Mouse (Mus musculus) adipocyte (in vitro differentiated cells): ENCODE measurements around the gene Gpr50.

Experiments used
- DNase-seq: peaks from one replicate; pipeline ENCODE4 v3.0.0-alpha.2; 2016; ENCODE audit warnings: low spot score

Gene Gpr50

GRCm38 (mm10) chrX:71663374-71663773 lies at the start of gene Gpr50:
TSS of gene Gpr50 (plus strand) at chrX:71663667.
- DNase-seq, result no peak

DNA sequence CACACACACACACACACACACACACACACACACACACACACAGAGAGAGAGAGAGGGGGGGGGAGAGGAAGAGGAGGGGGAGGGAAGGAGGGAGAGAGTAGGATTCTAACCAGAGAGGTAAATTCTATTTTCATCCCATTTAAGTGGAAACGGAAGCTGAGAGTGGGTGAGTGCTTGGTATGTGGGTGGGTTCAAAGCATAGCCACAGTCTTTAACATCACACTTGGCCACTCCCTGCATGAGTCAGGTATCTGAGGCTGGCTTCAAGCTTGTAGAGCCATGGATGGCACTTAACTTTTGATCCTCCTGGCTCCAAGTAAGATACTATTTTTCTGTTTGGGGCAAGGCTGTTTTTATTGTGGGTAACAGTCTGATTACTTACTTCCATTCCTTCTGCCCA lies 41.2 kb upstream of the Gpr50 start:
- DNase-seq, result no peak

DNA sequence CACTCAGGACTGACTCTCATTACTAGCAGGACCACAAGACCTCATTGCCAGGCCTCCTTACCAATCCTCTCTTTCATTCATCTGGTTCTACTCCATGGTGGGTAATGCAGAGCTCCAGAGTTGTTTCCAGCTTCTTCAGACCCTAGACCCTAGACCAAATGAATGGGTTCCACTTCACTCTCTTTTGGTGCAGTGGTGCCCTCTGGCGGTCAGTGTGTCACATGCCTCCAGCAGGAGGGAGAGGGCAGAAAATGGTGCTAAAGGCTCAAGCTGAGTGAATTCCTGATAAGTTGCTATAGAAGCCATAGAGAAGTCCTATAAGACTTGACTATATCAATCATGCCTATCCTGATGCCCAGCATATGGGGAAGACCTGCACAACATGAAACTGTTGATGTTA lies 39.6 kb upstream of the Gpr50 start:
- DNase-seq, result peak; percentile 38

DNA sequence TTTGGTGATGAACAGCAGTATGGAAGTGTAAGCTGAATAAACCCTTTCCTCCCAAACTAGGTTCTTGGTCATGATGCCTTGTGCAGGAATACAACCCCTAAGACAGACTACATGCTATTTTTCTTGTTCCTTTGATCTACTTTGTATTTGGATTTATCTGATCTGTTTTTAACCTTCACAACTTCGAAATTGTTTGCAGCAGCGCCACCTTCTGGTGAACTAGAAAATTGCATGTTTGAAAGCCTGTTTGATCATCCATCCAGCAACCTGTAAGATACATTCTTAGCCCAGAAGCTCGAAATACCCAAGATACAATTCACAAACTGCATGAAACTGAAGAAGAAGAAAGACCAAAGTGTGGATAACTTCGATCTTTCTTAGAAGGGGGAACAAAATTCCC lies 35.2 kb upstream of the Gpr50 start:
- peak; percentile 65 for DNase-seq

DNA sequence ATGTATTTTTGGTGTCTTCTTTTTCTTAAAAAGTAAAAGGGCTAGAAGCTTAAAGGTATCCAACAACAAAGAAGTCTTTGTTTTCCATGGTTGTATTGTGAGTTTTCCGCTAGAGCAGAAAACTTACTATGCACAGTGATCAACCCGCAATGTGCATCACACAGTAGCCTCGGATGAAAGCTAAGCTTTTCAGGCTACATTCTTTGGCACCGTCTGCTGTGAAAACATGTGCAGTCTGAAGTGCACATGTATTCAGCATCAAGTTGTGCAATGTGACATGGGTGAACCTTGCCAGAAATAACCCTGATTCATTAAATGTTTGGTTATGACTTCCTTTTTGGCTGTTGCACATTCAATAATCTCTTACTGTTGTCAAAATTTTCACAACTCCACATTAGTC lies 32.8 kb upstream of the Gpr50 start:
- no peak for DNase-seq

DNA sequence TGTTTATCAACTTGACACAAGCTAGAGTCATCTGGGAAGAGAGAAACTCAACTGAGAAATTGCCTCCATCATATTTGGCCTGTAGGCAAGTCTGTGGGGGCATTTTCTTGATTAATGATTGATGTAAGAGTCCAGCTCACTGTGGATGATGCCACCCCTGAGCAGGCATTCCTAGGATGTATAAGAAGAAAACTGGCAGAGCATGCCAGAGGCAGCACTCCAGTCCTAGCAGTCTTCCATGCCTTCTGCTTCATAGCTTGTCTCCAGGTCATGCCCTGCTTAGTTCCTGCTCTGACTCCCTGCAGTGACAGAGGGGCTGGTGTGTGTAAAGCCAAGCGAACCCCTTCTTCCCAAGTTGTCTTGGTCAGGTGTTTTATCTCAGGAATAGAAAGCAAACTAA lies 32.3 kb upstream of the Gpr50 start:
- DNase-seq, result no peak

GRCm38 (mm10) chrX:71647958-71648357 lies 15.5 kb upstream of the Gpr50 start:
- peak; percentile 77 for DNase-seq

- no peak for DNase-seq
Measured at GRCm38 (mm10) chrX:71648434-71648833, 15.0 kb upstream of the Gpr50 start.

- peak; percentile 92 for DNase-seq
Measured at GRCm38 (mm10) chrX:71648848-71649454, 14.5 kb upstream of the Gpr50 start.

GRCm38 (mm10) chrX:71649993-71650392 lies 13.5 kb upstream of the Gpr50 start:
- DNase-seq, result peak; percentile 7

GRCm38 (mm10) chrX:71661794-71662193 lies 1.7 kb upstream of the Gpr50 start:
- no peak for DNase-seq

DNA sequence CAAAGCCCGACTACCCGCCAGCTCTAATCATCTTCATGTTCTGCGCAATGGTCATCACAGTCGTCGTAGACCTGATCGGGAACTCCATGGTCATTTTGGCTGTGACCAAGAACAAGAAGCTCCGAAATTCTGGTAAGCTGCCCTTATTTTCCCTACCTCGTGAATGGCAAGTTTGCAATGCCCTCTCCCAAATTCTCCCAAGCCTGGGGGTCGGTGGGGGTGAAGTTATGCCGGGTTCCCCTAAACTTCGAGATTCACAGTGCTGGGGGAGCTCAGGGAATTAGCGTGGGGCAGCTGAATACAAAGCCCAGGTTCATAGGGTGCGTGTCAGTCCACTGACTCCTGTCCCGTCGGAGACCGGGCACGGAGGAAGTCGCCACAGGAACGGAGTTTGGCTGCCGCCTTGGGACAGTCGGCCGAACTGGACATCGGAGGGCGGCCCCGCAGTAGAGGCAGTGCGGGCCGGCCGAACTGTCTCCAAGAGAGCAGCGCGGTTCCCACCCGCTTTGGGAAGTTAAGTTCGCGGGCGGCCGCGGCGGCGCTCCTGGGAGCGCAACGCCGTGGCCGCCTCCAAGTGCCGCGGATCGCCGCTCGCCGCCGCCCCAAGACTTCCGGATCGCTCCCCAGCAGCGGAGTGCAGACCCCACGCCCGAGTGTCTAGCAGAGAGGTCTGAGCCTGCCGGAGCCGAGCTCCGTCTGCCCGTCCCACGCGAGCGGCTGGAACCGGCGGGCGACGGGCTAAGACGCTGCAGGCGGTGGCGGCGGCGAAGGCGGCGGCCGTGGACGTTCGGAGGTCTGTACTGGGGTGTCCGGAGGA lies 612 bp downstream of the Gpr50 start:
- no peak for DNase-seq

DNA sequence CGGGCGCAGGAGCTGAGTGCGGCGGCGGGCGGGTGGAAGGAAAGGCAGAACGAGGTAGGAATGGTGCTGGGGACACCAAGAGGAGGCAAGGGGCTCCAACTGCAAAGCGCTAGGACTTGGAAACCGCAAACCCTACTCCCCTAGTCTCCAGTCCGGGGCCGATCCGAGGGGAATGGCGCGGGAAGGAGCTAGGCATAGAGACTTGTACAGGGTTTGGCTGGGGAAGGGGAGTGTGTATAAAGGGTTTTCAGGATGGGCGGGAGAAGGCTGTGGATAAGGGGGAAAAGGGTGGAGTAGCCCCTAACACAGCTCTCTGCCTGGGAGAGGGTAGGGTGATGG lies 1.2 kb downstream of the Gpr50 start:
- DNase-seq, result no peak

GRCm38 (mm10) chrX:71670254-71670653 lies 6.8 kb downstream of the Gpr50 start:
- no peak for DNase-seq

DNA sequence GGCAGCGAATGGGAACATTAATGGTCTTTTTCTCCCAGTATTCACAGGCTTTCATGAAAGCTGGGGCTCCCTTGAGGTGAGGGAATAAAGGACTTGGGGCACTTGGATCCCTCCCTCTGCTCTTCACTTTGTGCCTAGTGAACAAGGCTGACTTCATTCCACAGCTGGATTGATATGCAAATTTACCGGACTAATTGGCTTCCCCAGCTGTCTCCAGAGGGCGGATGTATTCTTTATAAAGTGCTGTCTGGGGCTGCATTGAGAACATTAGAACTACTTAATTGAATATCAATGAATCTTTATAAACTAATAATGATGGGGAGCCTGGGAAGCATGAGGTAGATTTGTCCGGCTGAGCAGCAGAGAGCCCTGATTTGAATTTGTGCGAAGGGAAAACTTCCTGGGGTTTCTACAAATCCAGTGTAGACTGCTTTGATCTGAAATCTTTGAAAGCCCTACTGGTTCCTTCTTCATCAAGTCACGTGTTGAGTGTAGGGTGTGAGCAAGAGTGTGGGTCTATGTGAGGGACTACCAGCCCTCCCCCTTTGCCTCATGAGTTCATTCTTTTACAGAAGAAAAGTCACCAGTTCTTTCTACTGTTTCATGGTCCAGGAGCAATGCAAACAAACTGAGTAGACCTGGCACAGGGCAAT lies 37.5 kb downstream of the Gpr50 start:
- DNase-seq, result no peak
